Mouse (Mus musculus) hindbrain, embryonic 15.5 days (tissue): ENCODE measurements around the gene Gm16181. TPM values are rescaled to one million over a fixed set of nuclear protein-coding genes. Genes with fewer than 3 reads are reported as not detected.
A peak's percentile ranks its signal among the peaks of the same experiment; 100 is the strongest.

Source experiments
- ATAC-seq: fragments of 200-750 bp; cut with Nextera tagmentation; 2 replicates; pipeline ENCODE4 v1.8.0; 2017; ENCODE audit warnings: low read depth, moderate number of reproducible peaks, moderate TSS enrichment; ENCODE audit not compliant: low FRiP score
- H3K27ac ChIP-seq: fragments of 300-500 bp; sonication (generic); replicated peaks from 2 replicates; pipeline ENCODE4 v1.5.1; 2015; ENCODE audit warnings: mild to moderate bottlenecking, inconsistent platforms
- H3K27me3 ChIP-seq: fragments of 300-500 bp; sonication (generic); 2 replicates; pipeline ENCODE4 v1.6.1; 2015; ENCODE audit warnings: control low read depth, inconsistent platforms
- H3K36me3 ChIP-seq: fragments of 300-500 bp; sonication (generic); 2 replicates; pipeline ENCODE4 v1.6.1; 2015; ENCODE audit warnings: control low read depth, inconsistent platforms
- H3K4me1 ChIP-seq: fragments of 300-500 bp; sonication (generic); replicated peaks from 2 replicates; pipeline ENCODE4 v1.6.1; 2015; ENCODE audit warnings: control low read depth, inconsistent platforms
- H3K4me2 ChIP-seq: fragments of 300-500 bp; sonication (generic); 2 replicates; pipeline ENCODE4 v1.6.1; 2015; ENCODE audit warnings: moderate library complexity, mild to moderate bottlenecking, inconsistent platforms
- H3K4me3 ChIP-seq: fragments of 300-500 bp; sonication (generic); 2 replicates; pipeline ENCODE4 v1.5.1; 2015; ENCODE audit warnings: mild to moderate bottlenecking, inconsistent platforms
- H3K9ac ChIP-seq: fragments of 300-500 bp; sonication (generic); 2 replicates; pipeline ENCODE4 v1.6.1; 2015; ENCODE audit warnings: inconsistent platforms
- H3K9me3 ChIP-seq: fragments of 300-500 bp; sonication (generic); 2 replicates; pipeline ENCODE4 v1.6.1; 2016; ENCODE audit warnings: control low read depth, inconsistent platforms
- WGBS: fragments of 180-500 bp; shearing (Covaris S2); methylation state at CpG from one replicate; pipeline ENCODE4 v1.1.7; 2015; 5-methylcytosine and 5-hydroxymethylcytosine counted together
- microRNA-seq: library from miRNA; unstranded; fragments of <30 nt; microRNA quantifications from one replicate; pipeline ENCODE4, GENCODE M21; 2016
- polyA plus RNA-seq: library from polyadenylated mRNA; unstranded; fragments of >200 nt; fragmentation: Nextera tagmentation; extraction: Ambion mirVana; gene quantifications from 2 replicates; pipeline ENCODE4 v1.2.1, GENCODE M21; 2015

The Gm16181 gene
- polyA plus RNA-seq, 1 experiment from 2014 or later, result 0.43 TPM

DNA sequence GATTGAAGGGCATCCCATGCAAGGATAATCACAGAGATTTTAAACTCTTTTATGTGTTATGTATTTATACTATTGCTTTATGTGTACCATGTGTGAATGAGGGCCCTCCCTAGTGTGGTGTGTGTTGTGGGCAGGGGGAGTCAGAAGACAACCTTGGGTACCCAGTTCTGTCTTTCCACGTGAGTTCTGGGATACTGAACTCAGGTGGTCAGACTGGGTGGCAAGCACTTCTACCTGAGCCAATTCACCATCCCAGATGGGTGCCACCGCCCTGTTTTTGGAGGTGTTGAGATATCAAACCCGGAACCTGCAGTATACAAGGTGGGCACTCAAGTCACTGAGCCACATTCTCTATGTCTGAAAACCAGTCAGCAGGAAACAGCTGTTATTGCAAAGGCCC lies 51.6 kb downstream of the Gm16181 start:
- no peaks in the 10 kb centered on the region for H3K9me3 ChIP-seq
- H3K27me3 ChIP-seq, result peaks cover 14% of the 10 kb centered on the region; the same call in 1 of the 2 replicates
- 79% methylated on average over 3 of the region's 3 CpGs for WGBS
- no peaks in the 10 kb centered on the region for H3K4me1 ChIP-seq
- H3K4me2 ChIP-seq, result no peak overlapping the region
- no peaks in the 10 kb centered on the region for H3K36me3 ChIP-seq
- H3K27ac ChIP-seq, result no peak overlapping the region
- no peak overlapping the region for H3K4me3 ChIP-seq
- no peak overlapping the region for H3K9ac ChIP-seq
- ATAC-seq, result no peak

Small RNA genes within 50 kb of the gene (microRNA-seq; reads per million reads assigned to microRNA genes)
- gene Mir6973a (not detected), gene Mir6974 (not detected), gene Mir6975 (2.6 reads per million, percentile 9 among the genes with 10 or more reads in this experiment), gene Mir8094 (1.1 reads per million)

Other genes with a start within 250 kb of the Gm16181 start
- 12.0 and 13.1 TPM in 2 replicates for gene Hspa1a, start 248.7 kb upstream of the Gm16181 start, polyA plus RNA-seq
- gene Hspa1l, start 248.1 kb upstream of the Gm16181 start, polyA plus RNA-seq, result 1.3 and 1.8 TPM in 2 replicates
- gene Lsm2, start 239.0 kb upstream of the Gm16181 start, polyA plus RNA-seq, result 109 and 113 TPM in 2 replicates
- gene Vars, start 219.8 kb upstream of the Gm16181 start, polyA plus RNA-seq, result 60.4 and 68.7 TPM in 2 replicates
- gene Vwa7, start 204.3 kb upstream of the Gm16181 start, polyA plus RNA-seq, result 0.14 TPM in 2 replicates
- gene Sapcd1, start 192.8 kb upstream of the Gm16181 start, polyA plus RNA-seq, result 1.6 and 2.3 TPM in 2 replicates
- gene Msh5, start 174.1 kb upstream of the Gm16181 start, polyA plus RNA-seq, result 1.6 and 3.4 TPM in 2 replicates
- gene Clic1, start 170.9 kb upstream of the Gm16181 start, polyA plus RNA-seq, result 87.4 TPM in 2 replicates
- gene Ddah2, start 161.8 kb upstream of the Gm16181 start, polyA plus RNA-seq, result 349 and 367 TPM in 2 replicates
- 0.18 TPM in 1 of 2 replicates, not detected in the other for gene Ly6g6c, start 155.4 kb upstream of the Gm16181 start, polyA plus RNA-seq
- 0.22 and 0.25 TPM in 2 replicates for gene Mpig6b, start 154.7 kb upstream of the Gm16181 start, polyA plus RNA-seq
- 0.43 and 0.53 TPM in 2 replicates for gene Ly6g6e, start 143.9 kb upstream of the Gm16181 start, polyA plus RNA-seq
- 1.2 and 1.8 TPM in 2 replicates for gene Ly6g6d, start 142.8 kb upstream of the Gm16181 start, polyA plus RNA-seq
- gene Ly6g6f, start 135.2 kb upstream of the Gm16181 start, polyA plus RNA-seq, result 0.24 TPM in 1 of 2 replicates, not detected in the other
- 102 and 106 TPM in 2 replicates for gene Abhd16a, start 131.6 kb upstream of the Gm16181 start, polyA plus RNA-seq
- not detected in 2 replicates for gene Ly6g5c, start 112.6 kb upstream of the Gm16181 start, polyA plus RNA-seq
- 1.1 and 1.2 TPM in 2 replicates for gene Ly6g5b, start 105.4 kb upstream of the Gm16181 start, polyA plus RNA-seq
- 24.3 and 25.4 TPM in 2 replicates for gene Gpank1, start 99.4 kb upstream of the Gm16181 start, polyA plus RNA-seq
- 308 and 311 TPM in 2 replicates for gene Csnk2b, start 98.8 kb upstream of the Gm16181 start, polyA plus RNA-seq
- 9.3 and 10.8 TPM in 2 replicates for gene D17H6S53E, start 94.5 kb upstream of the Gm16181 start, polyA plus RNA-seq
- gene Apom, start 88.8 kb upstream of the Gm16181 start, polyA plus RNA-seq, result 0.21 and 0.79 TPM in 2 replicates
- 70.0 and 75.7 TPM in 2 replicates for gene Bag6, start 85.7 kb upstream of the Gm16181 start, polyA plus RNA-seq
- gene Prrc2a, start 55.9 kb upstream of the Gm16181 start, polyA plus RNA-seq, result 175 and 181 TPM in 2 replicates
- 7.4 and 9.6 TPM in 2 replicates for gene Aif1, start 44.8 kb upstream of the Gm16181 start, polyA plus RNA-seq
- 5.6 and 13.9 TPM in 2 replicates for gene Lst1, start 32.4 kb upstream of the Gm16181 start, polyA plus RNA-seq
- 0.84 and 0.97 TPM in 2 replicates for gene Ltb, start 26.4 kb upstream of the Gm16181 start, polyA plus RNA-seq
- 0.13 TPM in 1 of 2 replicates, not detected in the other for gene Tnf, start 18.8 kb upstream of the Gm16181 start, polyA plus RNA-seq
- gene Lta, start 15.5 kb upstream of the Gm16181 start, polyA plus RNA-seq, result 0.39 and 0.42 TPM in 2 replicates
- gene Atp6v1g2, start 12.8 kb downstream of the Gm16181 start, polyA plus RNA-seq, result 99.1 and 110 TPM in 2 replicates
- gene Nfkbil1, start 15.0 kb downstream of the Gm16181 start, polyA plus RNA-seq, result 10.8 and 12.0 TPM in 2 replicates
- 361 and 365 TPM in 2 replicates for gene Ddx39b, start 20.9 kb downstream of the Gm16181 start, polyA plus RNA-seq
- gene H2-D1, start 41.9 kb downstream of the Gm16181 start, polyA plus RNA-seq, result 118 and 128 TPM in 2 replicates
- 0.39 and 0.58 TPM in 2 replicates for gene H2-Q1, start 99.6 kb downstream of the Gm16181 start, polyA plus RNA-seq
- gene H2-Q2, start 121.4 kb downstream of the Gm16181 start, polyA plus RNA-seq, result 2.5 and 3.1 TPM in 2 replicates
- 1.0 and 1.7 TPM in 2 replicates for gene H2-Q4, start 158.8 kb downstream of the Gm16181 start, polyA plus RNA-seq
- gene H2-Q6, start 204.0 kb downstream of the Gm16181 start, polyA plus RNA-seq, result 0.60 and 1.5 TPM in 2 replicates
- 3.8 and 4.1 TPM in 2 replicates for gene H2-Q7, start 218.3 kb downstream of the Gm16181 start, polyA plus RNA-seq
- gene H2-Q10, start 249.3 kb downstream of the Gm16181 start, polyA plus RNA-seq, result 0.38 and 0.78 TPM in 2 replicates